Mouse (Mus musculus) heart, embryonic 14.5 days (tissue): ENCODE measurements around the gene Shc1. TPM values are rescaled to one million over a fixed set of nuclear protein-coding genes. Genes with fewer than 3 reads are reported as not detected.

Experiments
- ATAC-seq: fragments of 200-750 bp; cut with Nextera tagmentation; 2 replicates; pipeline ENCODE4 v1.8.0; 2017; ENCODE audit warnings: low read depth, moderate TSS enrichment; ENCODE audit not compliant: insufficient number of reproducible peaks, insufficient read depth, low FRiP score
- H3K27ac ChIP-seq, 2 experiments: fragments of 200-500 bp in 1 of 2; fragments of 300-500 bp in 1 of 2; sonication (generic) in 1 of 2; replicated peaks in 1 of 2; 2 replicates each; pipeline ENCODE4 v1.5.1; 2012 to 2014; ENCODE audit warnings: low read depth in 2 of 2, low read length in 2 of 2, control low read depth in 1 of 2, mild to moderate bottlenecking in 1 of 2, mixed read lengths in 1 of 2; ENCODE audit not compliant: control insufficient read depth in 1 of 2, insufficient read depth in 1 of 2
- H3K27me3 ChIP-seq: fragments of 300-500 bp; sonication (generic); 2 replicates; pipeline ENCODE4 v1.6.1; 2014; ENCODE audit warnings: mild to moderate bottlenecking, low read length, control low read depth; ENCODE audit not compliant: control insufficient read depth, insufficient read depth
- H3K36me3 ChIP-seq: fragments of 300-500 bp; sonication (generic); 2 replicates; pipeline ENCODE4 v1.6.1; 2014; ENCODE audit warnings: mild to moderate bottlenecking, control low read depth, low read length, mixed read lengths; ENCODE audit not compliant: control insufficient read depth, insufficient read depth
- H3K4me1 ChIP-seq, 2 experiments: fragments of 200-500 bp in 1 of 2; fragments of 300-500 bp in 1 of 2; sonication (generic) in 1 of 2; 2 replicates each; pipeline ENCODE4 v1.6.1; 2012 to 2014; ENCODE audit warnings: low read length in 2 of 2, control low read depth in 1 of 2, mixed read lengths in 1 of 2; ENCODE audit not compliant: control insufficient read depth in 2 of 2, insufficient read depth in 2 of 2
- H3K4me2 ChIP-seq: fragments of 300-500 bp; sonication (generic); 2 replicates; pipeline ENCODE4 v1.6.1; 2014; ENCODE audit warnings: mild to moderate bottlenecking, low read length
- H3K4me3 ChIP-seq, 2 experiments: fragments of 200-500 bp in 1 of 2; fragments of 300-500 bp in 1 of 2; sonication (generic) in 1 of 2; 2 replicates each; pipeline ENCODE4 v1.5.1; 2012 to 2014; ENCODE audit warnings: low read length in 2 of 2, mild to moderate bottlenecking in 2 of 2, control low read depth in 1 of 2, low read depth in 1 of 2, moderate library complexity in 1 of 2; ENCODE audit not compliant: control insufficient read depth in 1 of 2, insufficient read depth in 1 of 2
- H3K9ac ChIP-seq: fragments of 300-500 bp; sonication (generic); 2 replicates; pipeline ENCODE4 v1.6.1; 2014; ENCODE audit warnings: mild to moderate bottlenecking, low read length
- H3K9me3 ChIP-seq: fragments of 300-500 bp; sonication (generic); 2 replicates; pipeline ENCODE4 v1.6.1; 2016; ENCODE audit warnings: low read length, control low read depth; ENCODE audit not compliant: control insufficient read depth
- WGBS: fragments of 180-500 bp; shearing (Covaris S2); extraction: QIAGEN DNeasy Blood & Tissue Kit; methylation state at CpG from one replicate; pipeline ENCODE4 v1.1.7; 2014; 5-methylcytosine and 5-hydroxymethylcytosine counted together
- polyA plus RNA-seq: library from polyadenylated mRNA; unstranded; fragments of >200 nt; fragmentation: Nextera tagmentation; extraction: Ambion mirVana; gene quantifications from 2 replicates; pipeline ENCODE4 v1.2.1, GENCODE M21; 2014

Gene Shc1
- polyA plus RNA-seq, 1 experiment from 2014 or later = 50.5 TPM

DNA sequence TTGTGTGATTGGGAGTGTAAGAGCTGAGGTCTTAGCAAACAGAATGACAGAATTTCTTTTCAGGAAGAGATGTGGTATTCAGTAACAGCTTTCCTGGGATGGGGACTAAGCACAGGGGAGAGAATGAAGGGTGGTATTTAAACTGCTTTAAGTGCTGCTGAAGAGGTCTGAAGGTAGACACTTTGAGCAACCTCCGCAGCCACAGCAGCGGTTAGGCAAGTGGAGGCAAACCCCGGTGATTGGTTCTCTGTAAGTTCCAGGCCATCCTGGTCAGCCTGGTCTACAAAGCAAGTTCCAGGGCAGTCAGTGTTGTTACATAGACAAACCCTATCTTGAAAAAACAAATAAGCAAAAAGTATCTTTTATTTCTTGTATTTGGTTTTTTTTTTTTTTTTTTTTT, 1.7 kb downstream of the Shc1 start:
- Histone ChIP-seq H3K27ac (peak overlapping the region; percentile 91 to 99), H3K36me3 (peaks cover 36% of the 10 kb centered on the region), H3K9ac (peak overlapping the region; percentile 84), H3K4me1 (peaks cover 14 to 41% of the 10 kb centered on the region in 2 experiments), H3K9me3 (no peaks in the 10 kb centered on the region), H3K27me3 (no peaks in the 10 kb centered on the region), H3K4me3 (peak overlapping the region; percentile 59 to 75), H3K4me2 (peak overlapping the region; percentile 87)
- ATAC-seq = no peak
- WGBS = 8% methylated on average over 3 of the region's 3 CpGs

DNA sequence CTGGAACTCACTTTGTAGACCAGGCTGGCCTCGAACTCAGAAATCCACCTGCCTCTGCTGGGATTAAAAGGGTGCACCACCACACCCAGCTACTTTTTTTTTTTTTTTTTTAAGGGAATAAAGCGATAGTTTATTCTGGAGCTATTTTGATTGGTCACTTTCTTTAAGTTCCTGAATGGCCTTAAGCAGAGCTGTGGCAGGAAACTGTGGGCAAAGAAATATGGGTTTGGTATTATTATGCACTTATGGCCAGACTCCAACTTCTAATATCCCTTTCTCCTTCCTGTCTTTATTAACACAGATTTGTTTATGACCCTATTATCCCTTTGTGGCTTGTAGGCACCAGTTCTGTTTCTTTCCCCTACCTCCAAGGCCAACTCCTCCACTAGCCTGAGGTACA, 2.2 kb downstream of the Shc1 start:
- Histone ChIP-seq H3K27me3 (no peaks in the 10 kb centered on the region), H3K4me2 (peak overlapping the region; percentile 87), H3K27ac (peak overlapping the region; percentile 82 to 99), H3K9me3 (no peaks in the 10 kb centered on the region), H3K9ac (peak overlapping the region; percentile 44), H3K36me3 (peaks cover 36% of the 10 kb centered on the region), H3K4me1 (peaks cover 14 to 41% of the 10 kb centered on the region in 2 experiments), H3K4me3 (peak overlapping the region in 1 of 2 experiments; percentile 75; a peak in 2 of 4 replicates)
- WGBS = 40% methylated on average over 2 of the region's 2 CpGs
- ATAC-seq = no peak

DNA sequence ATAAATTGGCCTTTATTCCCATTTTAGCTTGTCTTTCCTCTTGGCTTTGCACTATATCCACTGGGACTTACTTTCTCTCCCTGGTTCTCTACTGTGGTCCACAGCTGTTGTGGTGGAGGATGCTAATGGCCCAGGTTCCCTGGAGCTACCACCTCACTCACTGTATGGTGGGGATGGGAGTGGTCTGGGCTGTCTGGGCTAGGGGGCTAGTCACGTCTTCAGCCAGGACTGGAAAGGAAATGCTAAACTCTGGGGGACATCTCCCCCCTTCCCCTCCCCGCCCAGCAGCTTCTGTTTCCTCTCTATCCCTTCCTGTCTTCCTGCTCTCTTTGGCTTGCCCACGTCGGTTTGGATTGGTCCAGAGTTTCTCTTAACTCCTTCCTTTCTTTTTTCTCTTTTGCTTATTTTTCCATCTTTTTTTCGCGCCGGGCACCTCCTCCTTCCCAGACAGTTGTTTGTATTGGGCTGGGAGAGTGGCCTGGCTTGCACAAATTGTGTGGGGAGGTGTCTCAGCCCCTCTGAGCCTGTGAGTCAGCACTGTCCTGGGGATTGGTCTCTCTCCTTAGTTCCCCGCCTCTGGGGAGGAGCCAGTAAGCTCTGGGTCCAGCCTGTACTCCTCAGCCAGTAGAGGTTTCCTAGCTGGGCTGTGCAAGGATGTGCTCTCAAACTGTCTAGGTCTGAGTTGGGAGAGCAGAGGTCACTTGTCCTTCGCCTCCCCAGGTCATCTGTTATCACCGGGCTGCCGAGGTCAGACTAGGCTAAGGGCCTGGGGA, 2.9 kb downstream of the Shc1 start:
- H3K4me2 ChIP-seq = peak overlapping the region; percentile 87
- H3K4me1 ChIP-seq = peaks cover 14 to 41% of the 10 kb centered on the region in 2 experiments
- peak overlapping the region; percentile 77 for H3K9ac ChIP-seq
- ATAC-seq = peak; percentile 78
- no peaks in the 10 kb centered on the region for H3K27me3 ChIP-seq
- H3K9me3 ChIP-seq = no peaks in the 10 kb centered on the region
- peak overlapping the region; percentile 56 to 75 for H3K4me3 ChIP-seq
- H3K27ac ChIP-seq = peak overlapping the region; percentile 82 to 99
- peaks cover 36% of the 10 kb centered on the region for H3K36me3 ChIP-seq
- WGBS = 2% methylated on average over 11 of the region's 11 CpGs

DNA sequence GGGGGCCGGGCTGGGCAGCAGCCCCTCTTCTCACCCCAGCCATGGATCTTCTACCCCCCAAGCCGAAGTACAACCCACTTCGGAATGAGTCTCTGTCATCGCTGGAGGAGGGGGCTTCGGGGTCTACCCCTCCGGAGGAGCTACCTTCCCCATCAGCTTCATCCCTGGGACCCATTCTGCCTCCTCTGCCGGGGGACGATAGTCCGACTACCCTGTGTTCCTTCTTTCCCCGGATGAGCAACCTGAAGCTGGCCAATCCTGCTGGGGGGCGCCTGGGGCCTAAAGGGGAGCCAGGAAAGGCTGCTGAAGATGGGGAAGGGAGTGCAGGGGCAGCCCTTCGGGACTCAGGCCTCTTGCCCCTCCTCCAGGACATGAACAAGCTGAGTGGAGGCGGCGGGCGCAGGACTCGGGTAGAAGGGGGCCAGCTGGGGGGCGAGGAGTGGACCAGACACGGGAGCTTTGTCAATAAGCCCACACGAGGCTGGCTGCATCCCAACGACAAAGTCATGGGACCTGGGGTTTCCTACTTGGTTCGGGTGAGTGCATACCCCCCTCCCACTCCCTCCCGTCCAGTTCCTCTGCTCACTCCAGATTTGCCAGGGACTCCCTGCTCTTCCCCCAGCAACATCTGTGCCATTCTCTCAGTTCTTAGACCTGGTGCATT, 3.7 kb downstream of the Shc1 start:
- Histone ChIP-seq H3K27me3 (no peaks in the 10 kb centered on the region), H3K36me3 (peaks cover 37% of the 10 kb centered on the region), H3K4me2 (peak overlapping the region; percentile 87), H3K27ac (peak overlapping the region; percentile 64 to 99), H3K4me3 (peak overlapping the region; percentile 56 to 75), H3K9me3 (no peaks in the 10 kb centered on the region), H3K9ac (peak overlapping the region; percentile 77), H3K4me1 (peaks cover 14 to 35% of the 10 kb centered on the region in 2 experiments)
- no peak for ATAC-seq
- 6% methylated on average over 22 of the region's 22 CpGs for WGBS

DNA sequence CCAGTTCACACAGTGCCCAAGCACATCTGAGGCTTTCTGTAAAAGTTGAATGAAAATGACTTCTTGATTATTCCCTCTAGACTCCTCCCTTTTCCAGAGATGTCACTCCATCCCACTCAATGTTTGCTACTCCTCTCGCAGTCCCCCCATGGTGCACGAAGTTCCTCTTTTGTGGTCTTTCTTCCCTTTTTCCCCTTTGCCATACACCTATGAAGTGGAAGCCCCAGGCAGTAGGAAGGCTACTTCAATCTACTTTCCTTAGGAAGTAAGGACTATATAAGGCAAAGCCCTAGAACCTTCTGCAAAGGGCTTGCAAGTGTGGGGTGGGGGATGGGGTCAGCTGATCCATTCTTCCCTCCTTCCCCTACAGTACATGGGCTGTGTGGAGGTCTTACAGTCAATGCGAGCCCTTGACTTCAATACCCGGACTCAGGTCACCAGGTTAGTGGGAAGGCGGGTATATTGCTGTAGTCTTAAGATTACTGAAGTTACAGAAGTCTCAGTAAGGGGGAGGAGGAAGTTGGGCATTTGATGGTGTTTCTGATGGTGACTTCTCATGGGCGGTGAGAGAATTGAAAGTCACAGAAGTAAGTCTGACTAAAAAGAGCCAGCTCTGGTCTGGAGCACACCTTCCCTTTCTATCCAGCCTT, 4.4 kb downstream of the Shc1 start:
- peaks cover 44% of the 10 kb centered on the region for H3K36me3 ChIP-seq
- H3K4me2 ChIP-seq = peak overlapping the region; percentile 87
- no peak for ATAC-seq
- peak overlapping the region in 1 of 2 experiments; percentile 99; a peak in 2 of 4 replicates for H3K27ac ChIP-seq
- no peaks in the 10 kb centered on the region for H3K9me3 ChIP-seq
- peak overlapping the region; percentile 12 to 75; a peak in 3 of 4 replicates for H3K4me3 ChIP-seq
- WGBS = 64% methylated on average over 6 of the region's 6 CpGs
- peaks cover 14 to 29% of the 10 kb centered on the region in 2 experiments for H3K4me1 ChIP-seq
- H3K9ac ChIP-seq = peak overlapping the region; percentile 77
- H3K27me3 ChIP-seq = no peaks in the 10 kb centered on the region

DNA sequence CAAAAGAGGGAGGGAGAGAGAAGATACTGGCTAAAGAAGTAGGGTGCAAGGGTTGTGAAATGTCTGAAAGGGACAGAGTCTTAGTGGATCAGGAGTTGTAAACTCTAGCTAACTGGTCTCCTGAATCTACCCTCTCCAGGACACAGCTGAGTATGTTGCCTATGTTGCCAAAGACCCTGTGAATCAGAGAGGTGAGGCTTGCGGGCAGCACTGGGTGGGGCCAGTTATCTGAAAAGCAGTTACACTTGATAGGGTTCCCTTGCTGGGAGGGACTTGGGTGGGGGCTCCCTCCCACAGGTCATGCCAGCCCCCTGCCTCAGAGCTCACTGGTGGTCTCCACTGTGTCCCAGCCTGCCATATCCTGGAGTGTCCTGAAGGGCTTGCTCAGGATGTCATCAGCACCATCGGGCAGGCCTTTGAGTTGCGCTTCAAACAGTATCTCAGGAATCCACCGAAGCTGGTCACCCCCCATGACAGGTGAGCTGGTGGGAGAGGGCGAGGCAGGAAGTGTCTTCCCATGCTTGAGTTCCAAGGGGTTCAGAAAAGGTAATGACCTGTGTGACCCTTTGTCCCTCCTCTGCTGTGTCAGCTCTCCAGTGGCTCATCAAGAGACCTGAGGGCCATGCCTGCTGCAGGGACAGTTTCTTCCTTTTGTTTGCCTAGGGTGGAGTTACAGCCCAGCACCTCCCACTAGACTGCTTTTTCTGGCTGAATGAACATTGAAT, 6.3 kb downstream of the Shc1 start:
- peaks cover 12 to 29% of the 10 kb centered on the region in 2 experiments for H3K4me1 ChIP-seq
- no peak for ATAC-seq
- H3K27ac ChIP-seq = no peak overlapping the region
- no peaks in the 10 kb centered on the region for H3K27me3 ChIP-seq
- H3K4me3 ChIP-seq = no peak overlapping the region
- H3K4me2 ChIP-seq = no peak overlapping the region
- H3K36me3 ChIP-seq = peaks cover 50% of the 10 kb centered on the region
- no peak overlapping the region for H3K9ac ChIP-seq
- H3K9me3 ChIP-seq = no peaks in the 10 kb centered on the region
- 89% methylated on average over 5 of the region's 5 CpGs for WGBS

DNA sequence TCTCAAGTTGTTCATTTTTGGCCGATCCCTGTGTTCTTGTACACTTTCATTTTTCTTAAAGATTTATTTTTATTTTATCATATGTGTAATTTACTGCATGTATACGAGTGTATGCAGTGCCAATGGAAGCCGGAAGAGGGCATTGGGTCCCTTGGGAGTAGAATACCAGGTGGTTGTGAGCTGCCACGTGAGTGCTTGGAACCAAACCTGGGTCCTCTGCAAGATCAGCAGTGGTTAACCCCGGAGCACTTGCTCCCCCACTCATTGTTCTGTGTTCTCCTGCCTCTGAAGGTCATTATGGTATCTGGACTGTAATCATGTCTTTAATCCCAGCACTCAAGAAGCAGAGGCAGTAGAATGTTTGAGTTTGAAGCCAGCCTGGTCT, 6.9 kb downstream of the Shc1 start:
- peaks cover 9 to 24% of the 10 kb centered on the region in 2 experiments for H3K4me1 ChIP-seq
- H3K27ac ChIP-seq = no peak overlapping the region
- H3K9me3 ChIP-seq = no peaks in the 10 kb centered on the region
- H3K4me2 ChIP-seq = no peak overlapping the region
- ATAC-seq = no peak
- H3K36me3 ChIP-seq = peaks cover 50% of the 10 kb centered on the region
- 84% methylated on average over 5 of the region's 5 CpGs for WGBS
- no peak overlapping the region for H3K9ac ChIP-seq
- H3K4me3 ChIP-seq = no peak overlapping the region
- H3K27me3 ChIP-seq = no peaks in the 10 kb centered on the region
